Mouse (Mus musculus): ENCODE measurements at regions not wholly inside any gene's neighbourhood (a gene's known extent, or its start where the extent isn't known, plus 50 kb on each side); places are given as distances from the start of the nearest gene placed in this dataset.

DNA sequence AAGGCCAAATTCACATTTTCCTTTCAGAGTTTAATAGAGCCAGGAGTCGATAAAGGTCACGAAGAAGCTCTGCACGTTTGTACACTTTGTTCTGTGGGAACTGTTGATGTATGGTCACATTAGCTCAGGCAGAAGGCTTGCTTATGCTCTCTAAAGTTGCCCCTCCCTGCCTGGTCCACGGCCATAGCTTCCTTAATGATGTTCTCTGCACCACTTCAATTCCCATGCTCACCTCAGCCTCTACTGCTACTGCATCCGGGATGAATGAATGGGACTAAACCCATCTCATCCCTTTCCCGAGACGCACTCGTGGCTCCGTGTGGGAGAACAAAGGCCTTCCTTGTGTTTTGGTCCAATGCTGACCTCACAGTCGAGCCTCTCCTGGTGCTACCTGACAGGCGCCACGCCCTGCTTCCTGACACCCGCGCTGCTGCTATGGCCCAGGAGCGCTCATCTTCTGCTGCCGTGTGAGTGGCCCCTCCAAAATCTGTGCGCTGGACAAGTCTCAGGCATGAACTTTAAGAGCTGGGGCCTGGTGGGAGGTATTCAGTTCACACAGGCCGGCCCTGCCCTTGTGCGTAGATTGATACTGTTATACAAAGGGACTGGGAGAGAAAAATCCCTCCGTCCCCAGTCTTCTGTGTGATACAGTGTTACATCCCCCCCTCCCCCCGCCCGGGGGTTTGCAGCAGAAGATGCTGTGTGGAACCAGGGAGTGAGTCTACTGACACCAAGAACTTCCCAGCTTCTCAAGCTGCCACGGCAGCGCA lies 386.3 kb upstream of the Trpc7 start:
- ATAC-seq, result no peak

DNA sequence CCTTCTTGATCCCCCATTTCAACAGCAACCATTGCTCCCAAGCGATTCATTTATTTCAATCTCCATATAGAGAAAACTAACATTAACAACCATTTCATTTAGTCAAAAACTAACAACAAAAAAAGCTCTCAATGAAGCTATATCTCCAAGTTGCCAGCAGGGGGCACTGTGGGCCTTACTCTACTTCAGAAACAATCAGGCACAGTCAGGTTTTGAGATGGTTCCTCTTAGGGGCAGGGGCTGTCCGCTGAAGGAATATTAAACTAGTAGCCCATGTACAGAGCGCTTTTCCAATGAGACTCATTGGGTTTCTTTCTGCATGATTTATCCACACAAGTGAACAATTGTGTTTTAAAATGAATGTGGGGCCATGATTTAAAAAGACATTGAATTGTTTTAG lies 385.7 kb upstream of the Trpc7 start:
- no peak for ATAC-seq

DNA sequence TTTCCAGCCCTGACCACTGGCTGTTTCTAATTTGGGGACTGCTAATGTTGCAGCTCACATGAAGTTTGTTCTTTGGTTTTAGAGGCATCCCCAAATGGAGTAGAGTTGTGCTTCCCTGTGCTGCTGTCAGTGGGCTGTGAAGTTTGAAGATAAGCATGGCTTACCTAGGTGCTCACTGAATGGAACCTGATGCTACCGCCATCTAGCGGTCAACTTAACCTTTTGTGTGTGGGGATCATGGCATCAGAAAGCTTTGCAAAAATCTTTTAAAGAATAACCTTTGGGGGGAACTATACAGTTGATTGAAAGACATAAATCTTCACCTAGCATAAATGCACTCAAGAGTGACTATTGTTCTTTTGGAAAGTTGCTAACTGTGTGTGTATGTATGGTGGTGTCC lies 382.8 kb upstream of the Trpc7 start:
- ATAC-seq, result no peak

DNA sequence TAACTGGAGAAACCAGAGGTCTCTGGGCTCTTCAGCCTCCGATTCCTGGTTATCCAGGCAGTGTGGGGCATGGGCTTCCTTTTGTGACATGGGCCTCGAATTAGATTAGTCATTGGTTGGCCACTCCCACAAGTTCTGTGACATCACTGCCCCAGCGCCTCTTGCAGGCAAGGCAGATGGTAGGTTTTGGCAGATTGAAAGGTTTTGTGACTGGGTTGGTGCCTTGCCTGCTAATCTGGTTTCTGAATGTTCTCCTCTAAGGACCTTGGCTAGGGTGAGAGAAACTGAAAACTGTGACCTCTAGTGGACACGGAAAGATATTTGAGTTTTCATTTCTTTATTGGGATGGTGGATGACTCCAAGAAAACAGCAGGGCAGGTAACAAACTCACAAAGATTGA lies 381.3 kb upstream of the Trpc7 start:
- no peak for ATAC-seq

DNA sequence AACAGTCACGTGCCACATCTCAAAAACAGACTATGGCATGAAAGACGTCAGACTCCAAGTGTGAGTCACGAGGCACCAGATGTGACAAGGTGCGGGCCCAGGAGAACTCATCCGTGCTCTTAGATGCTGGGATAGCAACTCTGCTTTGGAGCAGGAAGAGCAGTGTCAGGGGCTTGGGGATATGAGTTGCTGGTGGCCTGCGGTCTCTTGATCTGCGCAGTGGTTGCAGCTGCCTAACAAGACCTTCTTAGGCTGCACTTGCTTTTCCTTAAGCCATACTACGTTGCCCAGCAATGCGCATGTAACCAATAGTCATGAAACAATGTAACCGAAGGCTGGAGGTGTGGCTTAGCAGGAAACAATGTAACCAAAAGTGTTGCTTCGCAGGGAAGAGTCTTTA lies 380.1 kb upstream of the Trpc7 start:
- ATAC-seq, result no peak

DNA sequence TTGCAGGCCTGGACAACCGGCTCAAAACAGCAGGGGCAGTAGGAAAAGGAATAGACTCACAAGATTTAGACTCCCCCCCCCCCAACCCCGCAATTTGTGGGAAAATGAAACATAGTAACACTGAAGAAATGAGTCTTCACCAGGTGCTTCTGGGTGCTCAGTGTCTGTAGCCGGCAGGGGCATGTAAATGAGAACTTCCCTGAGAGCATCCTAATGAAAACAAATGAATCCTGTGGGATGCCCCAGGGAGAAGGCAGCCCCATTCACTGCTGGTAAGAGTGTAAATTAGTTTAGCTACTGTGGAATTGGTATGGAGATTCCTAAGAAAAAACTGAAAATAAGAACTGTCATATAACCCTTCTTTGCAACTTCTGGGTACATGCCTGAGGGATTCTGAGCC lies 377.8 kb upstream of the Trpc7 start:
- no peak for ATAC-seq

DNA sequence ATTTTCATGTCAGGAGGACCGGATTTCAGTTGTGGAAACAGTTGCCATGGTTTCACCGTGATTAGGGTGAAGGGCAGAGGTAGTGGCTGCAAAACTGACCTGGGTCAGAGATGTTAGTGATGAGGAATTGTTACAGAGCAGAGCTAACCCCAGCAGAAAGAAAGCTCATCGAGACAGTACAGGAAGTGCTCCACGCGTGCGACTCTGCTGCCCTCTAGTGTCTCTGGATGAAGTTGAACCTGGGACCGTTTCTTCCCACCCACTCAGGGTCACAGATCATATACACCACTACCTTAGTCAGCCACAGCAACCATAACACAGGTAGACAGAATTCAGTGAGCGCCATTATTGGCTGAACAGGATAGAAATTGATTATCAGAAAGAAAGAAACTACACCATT lies 373.8 kb upstream of the Trpc7 start:
- ATAC-seq, result peak; percentile 43

DNA sequence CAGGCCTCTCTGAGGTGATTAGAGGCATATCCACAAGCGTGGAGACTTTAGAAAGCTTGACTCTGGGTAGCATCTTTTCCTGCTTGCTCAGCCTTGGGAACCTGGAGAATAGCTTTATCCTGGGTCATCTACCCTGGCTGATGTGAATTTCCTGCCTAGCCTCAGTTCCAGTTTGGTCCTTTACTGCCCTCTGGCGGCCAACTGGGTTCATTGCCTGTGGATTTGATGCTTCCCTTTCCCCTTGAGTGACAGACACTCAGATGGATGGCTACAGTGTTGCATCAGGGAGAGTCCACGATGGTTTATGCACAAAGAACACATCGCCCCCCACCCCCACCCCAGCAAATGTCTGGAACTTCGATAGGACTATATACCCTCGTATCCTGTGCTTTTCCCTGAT lies 364.1 kb upstream of the Trpc7 start:
- no peak for ATAC-seq

DNA sequence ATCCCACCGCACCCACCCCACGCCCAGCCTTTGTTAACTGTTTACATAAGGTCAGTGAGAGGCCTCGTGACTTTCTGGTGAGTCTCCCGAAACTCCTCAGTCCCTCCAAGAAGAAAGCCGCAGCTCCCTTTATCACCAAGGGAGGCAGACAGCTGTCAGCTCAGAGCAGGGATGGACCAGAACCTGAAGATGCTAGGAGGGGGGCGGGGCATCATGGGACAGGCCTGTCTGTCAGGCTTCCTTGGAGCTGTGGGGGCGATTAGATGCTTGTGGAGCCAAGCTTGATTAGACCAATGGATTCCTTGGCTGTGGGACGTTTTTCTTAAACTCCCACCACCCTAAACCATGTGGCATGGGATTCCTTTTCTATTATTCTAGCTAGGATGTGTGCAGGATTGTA lies 363.7 kb upstream of the Trpc7 start:
- ATAC-seq, result no peak

DNA sequence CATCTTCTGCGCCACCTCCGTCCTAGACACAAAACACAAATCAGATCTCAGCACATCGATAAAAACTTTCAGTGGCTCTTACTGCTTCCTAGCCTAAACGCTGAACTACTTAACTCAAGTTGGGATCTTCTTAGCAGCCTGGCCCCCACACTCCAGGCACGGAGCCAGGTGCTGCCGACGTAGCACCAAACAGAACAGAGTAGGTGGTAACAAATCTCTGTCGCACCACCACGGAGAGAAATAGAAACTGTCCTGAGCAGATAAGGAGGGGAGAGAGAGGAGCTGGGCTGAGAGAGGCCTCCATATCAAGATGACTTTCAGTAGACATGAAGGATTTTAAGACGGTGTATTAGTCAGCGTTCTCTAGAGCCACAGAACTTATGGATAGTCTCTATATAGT lies 360.1 kb upstream of the Trpc7 start:
- no peak for ATAC-seq

DNA sequence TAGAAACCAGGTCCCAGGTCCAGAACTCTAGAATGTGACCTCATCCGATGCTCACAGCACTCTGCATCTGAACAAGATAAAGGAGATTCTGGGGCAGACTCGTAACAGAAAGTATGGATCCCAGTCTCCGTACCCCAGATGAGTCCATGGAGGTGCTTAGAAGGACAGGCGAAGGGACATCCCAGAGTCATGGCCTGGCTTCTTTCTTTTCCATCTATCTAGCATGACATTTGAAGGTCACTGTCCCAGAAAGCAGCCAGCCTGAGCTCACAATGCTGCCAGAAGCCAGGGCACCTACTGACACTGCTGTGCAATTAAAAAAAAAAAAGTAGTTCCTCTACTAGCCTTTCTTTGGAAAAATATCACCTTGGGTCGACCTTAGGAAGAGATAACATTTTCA lies 354.1 kb upstream of the Trpc7 start:
- ATAC-seq, result no peak

DNA sequence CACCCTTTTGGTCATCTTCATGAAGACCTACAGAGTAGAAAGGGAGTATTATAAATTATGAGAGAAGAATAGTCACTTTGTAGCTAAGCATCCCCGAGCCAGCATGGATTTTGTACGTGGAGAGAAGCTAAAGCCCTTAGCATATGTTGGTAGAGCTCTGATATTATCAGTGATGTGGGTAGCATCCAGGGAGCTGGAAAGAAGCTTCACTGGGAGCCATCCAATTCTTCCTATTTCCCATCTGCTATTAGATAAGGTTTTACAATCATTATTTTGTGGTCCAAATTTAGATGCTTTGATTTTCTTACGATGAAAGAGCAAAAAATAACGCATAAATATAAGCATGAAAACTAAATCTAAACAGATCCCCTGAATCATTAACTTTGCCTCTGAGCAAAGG lies 353.6 kb upstream of the Trpc7 start:
- ATAC-seq, result no peak

DNA sequence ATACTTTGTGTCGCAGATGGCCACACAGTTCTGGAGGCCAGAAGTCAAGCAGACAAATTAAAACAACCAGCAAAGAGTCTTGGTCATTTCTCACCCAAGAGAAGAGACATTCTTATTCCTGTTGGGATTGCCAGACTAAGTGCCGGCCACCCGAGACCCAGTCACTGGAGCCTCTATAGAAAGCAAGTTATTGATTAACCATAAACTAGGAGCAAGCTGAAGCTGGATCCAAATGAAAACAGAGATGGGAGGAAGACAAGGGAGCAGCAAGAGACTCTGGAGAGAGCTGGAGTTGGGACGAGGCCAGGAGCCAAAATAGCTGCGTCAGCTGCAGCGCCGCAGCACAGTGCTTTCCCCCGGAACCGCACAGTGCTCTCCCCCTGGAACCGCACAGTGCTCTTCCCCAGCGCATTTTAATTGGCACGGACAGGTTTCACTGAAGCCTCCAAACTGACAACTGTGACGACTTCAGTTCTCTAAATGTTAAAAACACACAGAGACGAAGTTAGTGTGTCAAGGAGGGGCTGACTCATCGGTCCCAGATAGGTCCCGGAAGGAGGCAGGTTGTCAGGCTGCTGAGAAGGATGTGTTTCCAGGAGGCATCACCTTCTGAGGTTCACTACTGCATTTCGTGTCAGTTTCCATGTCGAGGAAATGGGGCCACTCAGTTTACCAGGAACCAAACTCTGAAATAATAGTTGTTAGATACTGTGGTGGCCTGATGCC lies 350.6 kb upstream of the Trpc7 start:
- no peak for ATAC-seq

DNA sequence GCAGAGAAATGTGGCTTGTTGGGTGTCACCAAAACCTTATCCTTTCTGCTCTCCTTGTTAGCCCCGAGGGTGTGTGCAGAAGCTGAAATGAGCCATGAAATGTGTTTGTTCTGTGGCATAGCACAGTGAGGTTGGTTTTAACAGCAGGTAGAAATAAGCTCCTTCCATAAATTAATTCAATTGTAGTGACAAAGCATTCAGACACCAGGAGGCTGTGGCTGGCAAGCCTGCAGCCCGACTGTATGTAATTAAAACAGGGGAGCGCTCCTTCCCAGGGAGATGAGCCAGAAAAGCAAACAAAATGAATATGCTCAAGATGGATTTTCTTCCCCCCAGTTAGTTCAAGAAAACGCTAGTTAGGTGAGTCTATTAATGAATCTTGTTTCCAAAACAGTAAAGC lies 341.1 kb upstream of the Trpc7 start:
- no peak for ATAC-seq

DNA sequence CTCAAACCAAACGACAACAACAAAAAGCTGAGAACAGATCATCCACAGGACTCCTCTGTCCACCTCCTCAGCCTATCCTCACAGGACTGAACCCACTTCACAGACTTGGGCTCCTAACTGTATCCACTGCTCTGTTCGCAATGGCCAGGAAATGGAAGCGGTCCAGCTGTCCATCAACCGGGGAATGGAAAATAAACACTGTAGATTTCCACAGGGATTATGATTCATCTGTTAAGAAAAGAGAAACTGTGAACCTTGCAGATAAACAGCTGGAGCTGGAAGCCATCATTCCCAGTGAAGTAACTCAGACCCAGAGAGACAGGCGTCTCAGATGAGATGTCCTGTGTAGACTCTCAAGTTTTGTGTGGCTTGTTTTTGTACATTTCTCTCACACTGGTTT lies 340.4 kb upstream of the Trpc7 start:
- ATAC-seq, result no peak

DNA sequence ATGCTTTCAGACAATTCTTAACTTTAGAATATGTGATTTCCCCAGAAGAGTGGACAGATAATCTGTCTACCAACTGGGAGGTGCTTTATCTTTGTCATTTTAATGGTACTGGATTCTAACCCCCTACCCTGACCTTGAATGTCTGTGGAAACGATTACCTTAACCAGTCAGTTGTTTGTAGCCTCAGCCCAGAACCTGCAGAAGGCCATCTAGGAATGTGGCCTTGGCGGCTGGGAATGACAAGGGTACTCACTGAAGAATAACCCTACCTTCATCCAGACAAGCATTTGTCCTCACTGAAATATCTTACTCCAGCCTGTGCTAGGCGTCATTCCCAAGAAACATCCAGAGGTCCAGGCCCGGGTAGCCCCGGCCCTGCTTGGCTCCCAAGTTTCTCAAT lies 337.1 kb upstream of the Trpc7 start:
- no peak for ATAC-seq

DNA sequence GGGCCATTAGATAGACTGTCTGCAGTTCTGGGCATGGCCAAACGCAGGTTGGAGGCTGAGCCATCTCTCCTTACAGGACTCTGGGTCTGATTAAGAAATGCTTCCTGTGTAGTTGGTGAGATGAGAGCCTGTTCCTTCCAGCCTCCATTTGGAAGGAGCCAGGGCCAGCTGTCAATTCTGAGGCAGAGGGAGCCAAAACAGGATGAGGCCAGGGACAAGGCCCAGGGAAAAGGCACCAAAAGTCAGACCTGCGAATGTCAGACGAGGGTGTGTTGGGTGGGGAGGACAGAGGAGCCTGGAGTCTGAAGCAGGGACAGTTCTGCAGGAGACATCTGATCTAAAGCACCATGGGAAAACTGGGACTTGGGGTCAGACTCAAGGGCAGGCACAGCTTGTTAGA lies 335.9 kb upstream of the Trpc7 start:
- no peak for ATAC-seq

DNA sequence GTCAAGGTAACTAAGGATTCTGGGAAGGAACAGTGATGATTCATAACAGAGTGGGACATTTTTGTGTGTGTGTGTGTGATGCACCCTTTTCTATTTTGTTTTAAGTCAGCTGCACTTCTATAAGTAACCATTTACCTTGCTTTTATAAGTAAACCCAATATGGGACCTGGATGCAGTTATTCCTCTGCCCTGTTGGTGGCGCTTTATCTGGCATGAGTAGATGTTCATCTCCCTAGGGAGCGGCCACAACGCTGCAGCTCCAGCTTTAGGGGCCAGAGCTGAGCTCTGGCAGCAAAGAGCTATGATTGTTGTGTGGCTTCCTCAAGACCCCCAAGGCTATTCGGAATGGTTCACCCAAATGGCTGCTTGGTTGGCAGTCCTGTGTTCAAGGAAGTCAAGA lies 334.5 kb upstream of the Trpc7 start:
- no peak for ATAC-seq

DNA sequence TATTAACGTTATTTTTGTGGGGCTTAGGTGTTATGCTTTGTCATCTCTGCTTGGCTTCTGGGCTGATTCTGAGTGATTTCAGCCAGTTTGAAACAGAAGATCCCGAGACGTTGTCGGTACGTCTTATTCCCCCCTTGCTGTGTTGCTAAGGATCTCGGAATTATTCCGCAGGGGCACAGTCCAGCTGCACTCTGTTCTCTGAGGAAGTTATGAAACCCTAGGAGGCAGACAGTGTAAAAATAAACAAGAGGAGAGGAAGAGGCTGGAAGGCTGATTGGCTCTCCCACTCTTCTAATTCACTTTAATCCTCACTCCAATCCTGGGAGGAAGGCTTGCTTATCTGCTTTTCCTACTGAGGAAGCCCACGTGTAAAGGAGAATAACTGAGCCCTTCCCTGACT lies 325.3 kb upstream of the Trpc7 start:
- ATAC-seq, result no peak

DNA sequence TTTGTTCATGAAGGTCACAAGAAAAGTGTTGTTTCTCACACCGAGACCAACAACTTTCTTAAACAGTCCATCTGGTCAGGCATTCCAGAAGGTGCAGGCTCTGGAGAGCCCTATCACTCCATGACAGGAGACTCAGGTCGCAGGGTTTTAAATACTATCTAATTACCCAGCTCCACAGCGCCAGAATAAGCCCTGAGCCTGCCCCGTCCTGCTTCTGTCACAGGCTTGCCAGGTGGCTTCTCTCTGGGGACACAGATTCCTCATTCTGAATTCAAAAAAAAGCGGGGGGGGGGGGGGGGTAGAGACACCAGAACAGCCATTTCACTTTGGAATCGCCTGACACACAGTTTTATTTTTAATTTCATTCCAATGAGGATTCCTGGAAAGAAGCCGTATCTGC lies 320.4 kb upstream of the Trpc7 start:
- ATAC-seq, result no peak

DNA sequence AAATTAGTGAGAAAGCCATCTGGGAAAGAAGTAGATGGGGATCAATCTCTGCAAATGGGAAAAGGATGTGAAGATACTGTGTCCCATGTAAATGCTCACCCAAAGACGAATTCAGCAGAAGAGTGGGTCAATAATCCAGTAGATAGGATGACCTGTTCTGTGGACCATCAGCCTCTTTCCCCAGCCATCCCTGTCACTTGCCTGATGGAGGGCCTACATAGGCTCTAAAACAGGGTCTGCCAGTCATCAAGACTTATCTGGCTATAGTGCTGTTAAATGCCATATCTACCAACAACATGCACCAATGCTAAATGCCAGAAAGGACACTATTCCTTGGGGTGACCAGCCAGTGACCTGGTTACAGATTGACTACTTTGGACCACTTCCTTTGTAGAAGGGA lies 316.5 kb upstream of the Trpc7 start:
- no peak for ATAC-seq

DNA sequence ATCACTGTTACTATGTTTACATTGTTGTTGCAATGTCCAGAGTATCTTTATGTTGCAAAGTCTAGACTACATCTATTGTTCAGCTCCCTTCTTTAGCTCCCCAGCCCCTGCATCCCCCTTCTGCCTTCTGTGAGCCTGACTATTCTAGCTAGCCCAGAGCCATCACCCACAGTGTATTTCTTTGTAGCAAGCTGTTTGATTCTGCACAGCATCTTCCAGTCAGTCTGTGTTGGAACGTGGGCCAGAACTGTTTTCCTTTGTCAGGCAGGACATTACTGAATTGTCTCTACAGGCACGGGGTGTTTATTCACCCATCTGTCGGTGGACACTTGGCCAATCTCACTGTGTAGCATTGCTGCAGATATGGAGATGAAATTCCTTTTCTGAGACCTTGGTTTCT lies 295.4 kb upstream of the Trpc7 start:
- no peak for ATAC-seq

DNA sequence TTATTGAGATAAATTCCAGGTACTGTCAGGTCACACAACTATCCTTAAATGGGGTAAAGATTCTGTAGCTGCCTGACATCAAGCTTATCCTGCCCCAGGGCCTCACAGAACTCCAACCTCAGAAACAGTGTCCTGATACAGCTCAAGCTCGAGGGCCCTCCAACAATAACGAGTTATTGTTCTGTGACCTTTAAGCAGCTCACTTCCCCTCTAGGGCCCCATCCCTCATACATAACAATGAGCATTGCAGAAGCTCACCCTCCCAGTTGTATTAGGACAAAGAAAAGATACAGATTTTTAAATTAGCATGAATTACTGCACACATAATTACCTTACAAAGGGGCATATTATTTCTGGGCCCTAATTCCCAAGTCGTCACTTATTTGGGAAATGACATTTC lies 293.5 kb upstream of the Trpc7 start:
- no peak for ATAC-seq

DNA sequence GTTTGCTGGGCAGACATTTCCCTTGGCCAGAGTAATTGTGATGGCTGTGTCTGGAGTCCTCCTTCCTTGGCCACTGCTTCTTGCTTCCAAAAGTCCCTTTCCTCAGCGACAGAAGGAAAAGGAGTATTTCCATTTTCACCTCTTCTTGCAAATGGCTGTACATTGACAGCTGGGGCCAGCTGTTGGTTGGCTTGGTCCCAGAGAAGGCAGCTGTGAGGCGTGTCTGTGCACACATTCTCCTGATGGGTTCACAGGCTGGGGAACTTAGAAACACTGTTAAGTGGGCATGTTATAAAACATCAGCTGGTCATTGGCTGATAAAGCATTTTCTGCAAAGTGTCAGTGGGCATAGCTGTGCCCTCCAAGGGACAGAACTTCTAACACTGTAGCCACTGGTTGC lies 290.4 kb upstream of the Trpc7 start:
- ATAC-seq, result no peak

DNA sequence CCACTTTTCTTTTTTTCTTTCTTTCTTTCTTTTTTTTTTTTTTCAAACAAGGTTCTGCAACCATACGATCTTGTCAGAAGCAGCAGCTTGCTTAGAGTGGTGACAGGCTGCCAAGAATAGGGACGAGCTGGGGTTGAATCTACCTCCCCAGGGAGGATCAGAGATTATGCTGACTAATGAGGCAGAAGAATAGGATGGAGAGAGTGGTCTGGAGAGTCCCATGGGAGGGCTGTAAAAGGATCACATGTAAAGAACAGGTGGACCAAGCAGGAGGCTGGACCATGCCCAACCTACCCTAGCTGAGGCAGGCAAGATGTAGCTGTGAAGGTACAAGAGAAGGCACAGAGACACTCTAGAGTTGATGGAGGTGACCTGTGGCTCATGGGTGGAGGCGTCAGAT lies 274.4 kb upstream of the Trpc7 start:
- ATAC-seq, result no peak

Measured in activated CD4-positive, CD25-positive, alpha-beta regulatory T cell, adult 4 months (primary cell).